Mouse (Mus musculus) heart, embryonic 14.5 days (tissue): ENCODE results near the gene Atg16l2. TPM values are rescaled to one million over a fixed set of nuclear protein-coding genes. Genes with fewer than 3 reads are reported as not detected.

Source experiments
- ATAC-seq: fragments of 200-750 bp; cut with Nextera tagmentation; 2 replicates; pipeline ENCODE4 v1.8.0; 2017; ENCODE audit warnings: low read depth, moderate TSS enrichment; ENCODE audit not compliant: insufficient number of reproducible peaks, insufficient read depth, low FRiP score
- H3K27ac ChIP-seq, 2 experiments: fragments of 200-500 bp in 1 of 2; fragments of 300-500 bp in 1 of 2; sonication (generic) in 1 of 2; replicated peaks in 1 of 2; 2 replicates each; pipeline ENCODE4 v1.5.1; 2012 to 2014; ENCODE audit warnings: low read depth in 2 of 2, low read length in 2 of 2, control low read depth in 1 of 2, mild to moderate bottlenecking in 1 of 2, mixed read lengths in 1 of 2; ENCODE audit not compliant: control insufficient read depth in 1 of 2, insufficient read depth in 1 of 2
- H3K27me3 ChIP-seq: fragments of 300-500 bp; sonication (generic); 2 replicates; pipeline ENCODE4 v1.6.1; 2014; ENCODE audit warnings: mild to moderate bottlenecking, low read length, control low read depth; ENCODE audit not compliant: control insufficient read depth, insufficient read depth
- H3K36me3 ChIP-seq: fragments of 300-500 bp; sonication (generic); 2 replicates; pipeline ENCODE4 v1.6.1; 2014; ENCODE audit warnings: mild to moderate bottlenecking, control low read depth, low read length, mixed read lengths; ENCODE audit not compliant: control insufficient read depth, insufficient read depth
- H3K4me1 ChIP-seq, 2 experiments: fragments of 200-500 bp in 1 of 2; fragments of 300-500 bp in 1 of 2; sonication (generic) in 1 of 2; 2 replicates each; pipeline ENCODE4 v1.6.1; 2012 to 2014; ENCODE audit warnings: low read length in 2 of 2, control low read depth in 1 of 2, mixed read lengths in 1 of 2; ENCODE audit not compliant: control insufficient read depth in 2 of 2, insufficient read depth in 2 of 2
- H3K4me2 ChIP-seq: fragments of 300-500 bp; sonication (generic); 2 replicates; pipeline ENCODE4 v1.6.1; 2014; ENCODE audit warnings: mild to moderate bottlenecking, low read length
- H3K4me3 ChIP-seq, 2 experiments: fragments of 200-500 bp in 1 of 2; fragments of 300-500 bp in 1 of 2; sonication (generic) in 1 of 2; 2 replicates each; pipeline ENCODE4 v1.5.1; 2012 to 2014; ENCODE audit warnings: low read length in 2 of 2, mild to moderate bottlenecking in 2 of 2, control low read depth in 1 of 2, low read depth in 1 of 2, moderate library complexity in 1 of 2; ENCODE audit not compliant: control insufficient read depth in 1 of 2, insufficient read depth in 1 of 2
- H3K9ac ChIP-seq: fragments of 300-500 bp; sonication (generic); 2 replicates; pipeline ENCODE4 v1.6.1; 2014; ENCODE audit warnings: mild to moderate bottlenecking, low read length
- H3K9me3 ChIP-seq: fragments of 300-500 bp; sonication (generic); 2 replicates; pipeline ENCODE4 v1.6.1; 2016; ENCODE audit warnings: low read length, control low read depth; ENCODE audit not compliant: control insufficient read depth
- WGBS: fragments of 180-500 bp; shearing (Covaris S2); extraction: QIAGEN DNeasy Blood & Tissue Kit; methylation state at CpG from one replicate; pipeline ENCODE4 v1.1.7; 2014; 5-methylcytosine and 5-hydroxymethylcytosine counted together
- polyA plus RNA-seq: library from polyadenylated mRNA; unstranded; fragments of >200 nt; fragmentation: Nextera tagmentation; extraction: Ambion mirVana; gene quantifications from 2 replicates; pipeline ENCODE4 v1.2.1, GENCODE M21; 2014

The Atg16l2 gene
- polyA plus RNA-seq, 1 experiment from 2014 or later: 21.3 TPM

DNA sequence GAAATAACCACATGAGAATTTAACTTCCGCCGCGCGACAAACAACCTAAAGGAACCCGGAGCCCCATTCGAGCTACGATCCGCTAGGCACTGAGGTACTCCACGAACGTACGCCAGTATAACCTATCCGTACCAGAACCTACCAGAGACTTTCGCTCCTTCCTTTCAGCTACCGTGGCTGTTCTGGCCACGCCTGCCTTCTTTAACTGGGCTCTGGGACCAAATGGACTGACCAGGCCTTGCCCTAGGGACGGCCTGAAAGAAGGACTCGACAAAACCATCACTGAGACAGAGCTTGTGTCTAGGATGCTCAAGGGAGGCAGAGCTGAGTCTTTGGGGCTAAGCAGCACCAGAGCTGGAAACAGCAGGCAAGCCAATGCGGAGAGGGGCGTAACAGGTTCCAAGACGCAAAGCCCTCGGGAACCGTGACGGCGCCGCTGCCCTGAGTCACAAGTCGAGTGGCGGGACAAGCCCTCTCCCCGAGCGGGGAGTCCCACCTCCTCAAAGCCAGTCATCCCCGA, 630 bp downstream of the Atg16l2 start:
- Histone ChIP-seq H3K27ac (peak overlapping the region; percentile 62 to 88), H3K9me3 (no peaks in the 10 kb centered on the region), H3K4me3 (peak overlapping the region; percentile 58 to 76), H3K4me2 (peak overlapping the region; percentile 75), H3K9ac (peak overlapping the region; percentile 80), H3K36me3 (0 out of 2 replicates have a peak, but pooled peaks cover 4% of the 10 kb centered on the region), H3K4me1 (peaks cover 12 to 13% of the 10 kb centered on the region in 2 experiments), H3K27me3 (no peaks in the 10 kb centered on the region)
- WGBS: under 1% methylated on average over 30 of the region's 30 CpGs
- peak; percentile 29 for ATAC-seq

DNA sequence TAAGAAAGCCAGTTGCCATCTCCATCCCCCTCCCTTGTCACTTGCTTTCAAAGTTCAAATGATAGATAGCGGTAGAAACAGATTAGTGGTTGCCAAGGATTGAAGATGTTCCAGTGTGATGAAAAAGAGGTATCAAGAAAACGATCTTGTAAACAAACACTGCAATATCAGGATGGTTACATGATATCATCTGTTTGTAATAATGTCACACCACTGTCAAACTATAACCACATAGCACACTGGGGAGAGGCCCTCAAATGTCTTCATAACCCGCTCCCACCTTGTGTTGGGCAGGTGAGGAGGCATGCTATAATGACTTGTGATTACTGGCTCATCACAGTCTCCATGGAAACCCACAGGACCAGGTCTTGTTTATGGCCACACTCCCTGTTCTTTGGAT, 3.7 kb downstream of the Atg16l2 start:
- no peak overlapping the region for H3K27ac ChIP-seq
- ATAC-seq: no peak

DNA sequence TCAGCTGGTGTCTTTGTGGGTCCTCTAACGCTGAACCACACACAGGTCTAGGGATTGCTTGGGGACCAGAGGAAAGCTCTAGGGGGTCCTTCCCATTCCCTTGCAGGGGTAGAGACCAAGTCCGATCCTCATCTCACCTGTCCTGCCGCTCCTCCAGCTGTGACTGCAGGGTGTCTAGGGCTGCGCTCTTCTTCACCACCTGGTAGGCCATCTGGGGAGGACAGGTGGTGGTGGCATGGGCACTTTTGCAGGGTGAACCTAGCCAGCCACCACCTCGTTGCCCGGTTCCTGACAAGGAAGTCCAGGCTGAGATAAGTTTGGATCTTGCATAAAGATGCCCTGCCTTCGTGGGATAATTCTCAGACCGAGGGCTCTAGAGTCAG, 5.0 kb downstream of the Atg16l2 start:
- no peak for ATAC-seq
- peaks cover 11 to 16% of the 10 kb centered on the region in 2 experiments for H3K4me1 ChIP-seq
- no peaks in the 10 kb centered on the region for H3K27me3 ChIP-seq
- no peaks in the 10 kb centered on the region for H3K9me3 ChIP-seq
- H3K27ac ChIP-seq: no peak overlapping the region
- 33% methylated on average over 8 of the region's 8 CpGs for WGBS
- peaks cover 37% of the 10 kb centered on the region for H3K36me3 ChIP-seq
- peak overlapping the region; percentile 64 for H3K4me2 ChIP-seq
- peak overlapping the region; percentile 13 to 22; a peak in 3 of 4 replicates for H3K4me3 ChIP-seq
- peak overlapping the region; percentile 60 for H3K9ac ChIP-seq

More for the DNA sequence above, 3.7 kb downstream of the Atg16l2 start:
- no peak overlapping the region for H3K4me3 ChIP-seq
- H3K9me3 ChIP-seq: no peaks in the 10 kb centered on the region
- H3K4me1 ChIP-seq: peaks cover 15 to 16% of the 10 kb centered on the region in 2 experiments
- 79% methylated on average over 3 of the region's 3 CpGs for WGBS
- H3K36me3 ChIP-seq: peaks cover 27% of the 10 kb centered on the region
- H3K4me2 ChIP-seq: no peak overlapping the region
- no peaks in the 10 kb centered on the region for H3K27me3 ChIP-seq
- no peak overlapping the region for H3K9ac ChIP-seq

DNA sequence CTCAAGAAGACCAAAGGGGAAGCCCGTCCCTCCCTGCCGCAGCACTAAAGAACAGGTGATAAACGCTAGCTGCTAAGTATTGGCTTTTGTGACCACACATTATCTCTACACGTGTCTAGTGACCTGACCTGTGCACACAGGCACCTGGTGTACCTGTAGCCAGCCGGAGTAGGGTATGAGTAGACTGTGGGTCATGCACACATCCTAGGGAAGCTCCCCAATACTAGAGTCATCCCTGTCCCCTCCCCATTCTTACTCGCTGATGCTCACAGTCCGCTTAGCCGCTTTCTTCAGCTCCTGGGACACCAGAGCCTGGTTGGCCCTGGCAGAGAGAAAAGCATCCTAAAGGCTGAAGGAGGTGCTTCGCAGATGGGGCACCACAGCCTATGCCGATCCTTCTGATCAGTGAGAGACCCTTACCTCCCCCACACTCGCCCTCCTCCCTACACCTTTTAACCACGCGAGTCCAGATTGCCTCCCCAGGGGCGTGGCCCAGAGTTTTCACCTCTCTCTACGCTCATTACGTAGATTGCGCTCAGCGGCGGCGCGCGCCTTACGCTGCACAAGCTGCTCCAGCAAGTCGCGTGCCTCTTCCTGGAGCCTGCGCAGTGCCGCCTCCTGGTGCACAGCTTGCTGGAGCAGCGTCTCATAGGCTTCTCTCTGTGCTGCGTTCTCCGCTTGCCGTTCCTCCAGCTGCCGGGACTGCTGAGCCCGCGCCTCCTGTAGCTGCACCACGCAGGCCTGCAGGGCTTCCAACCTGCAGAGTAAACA, 5.6 kb downstream of the Atg16l2 start:
- Histone ChIP-seq H3K4me2 (peak overlapping the region; percentile 64), H3K27me3 (no peaks in the 10 kb centered on the region), H3K4me3 (peak overlapping the region; percentile 19 to 22), H3K36me3 (peaks cover 42% of the 10 kb centered on the region), H3K4me1 (peaks cover 11 to 16% of the 10 kb centered on the region in 2 experiments), H3K27ac (no peak overlapping the region), H3K9ac (peak overlapping the region; percentile 60), H3K9me3 (no peaks in the 10 kb centered on the region)
- ATAC-seq: peak; percentile 57
- 12% methylated on average over 35 of the region's 35 CpGs for WGBS

DNA sequence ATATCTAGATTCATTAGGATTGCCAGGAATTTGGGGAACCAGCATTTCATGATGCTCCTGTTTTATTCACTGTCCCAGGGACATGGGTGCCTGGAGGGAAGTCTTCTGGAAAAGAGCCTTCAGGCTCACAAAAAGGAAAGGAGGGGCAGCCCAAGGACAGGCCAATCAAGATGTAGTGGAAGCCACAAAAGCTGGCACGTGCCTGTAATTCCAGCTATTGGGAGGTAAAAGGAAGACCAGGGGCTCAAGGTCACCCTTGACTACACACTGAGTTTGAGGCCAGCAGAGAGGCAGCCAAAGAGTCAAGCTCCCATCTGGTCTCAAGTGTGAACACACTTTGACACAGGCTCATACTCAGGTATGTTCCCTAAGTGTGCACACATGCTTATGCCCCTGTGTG, 6.6 kb downstream of the Atg16l2 start:
- Histone ChIP-seq H3K4me2 (no peak overlapping the region), H3K36me3 (peaks cover 52% of the 10 kb centered on the region), H3K4me3 (no peak overlapping the region), H3K4me1 (peaks cover 8 to 9% of the 10 kb centered on the region in 2 experiments; a peak in 2 of 4 replicates), H3K27ac (no peak overlapping the region), H3K9me3 (no peaks in the 10 kb centered on the region), H3K27me3 (no peaks in the 10 kb centered on the region), H3K9ac (no peak overlapping the region)
- no peak for ATAC-seq
- 35% methylated on average over 1 of the region's 1 CpGs for WGBS

DNA sequence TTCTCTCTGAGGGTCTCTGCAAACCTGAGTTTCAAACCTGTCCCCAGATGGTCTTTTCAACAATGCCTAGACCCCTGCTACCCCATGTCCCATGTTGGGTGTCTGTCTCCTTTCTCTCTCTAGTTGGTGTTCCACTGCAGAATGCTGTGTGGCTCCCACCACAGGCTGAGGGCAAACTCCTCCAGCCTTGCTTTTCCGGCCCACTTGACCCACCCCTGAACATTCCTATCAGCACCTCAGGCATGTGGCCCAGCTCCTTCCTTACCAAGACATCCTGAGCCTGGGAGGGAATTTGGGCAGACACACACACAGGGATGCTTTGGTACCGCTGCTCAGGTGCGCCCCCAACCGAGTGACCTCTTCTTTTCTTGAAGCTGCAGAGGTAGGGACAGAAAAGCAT, 8.4 kb downstream of the Atg16l2 start:
- 40% methylated on average over 4 of the region's 4 CpGs for WGBS
- ATAC-seq: no peak
- no peaks in the 10 kb centered on the region for H3K9me3 ChIP-seq
- H3K4me3 ChIP-seq: no peak overlapping the region
- H3K27ac ChIP-seq: no peak overlapping the region
- peaks cover 8 to 9% of the 10 kb centered on the region in 2 experiments; a peak in 2 of 4 replicates for H3K4me1 ChIP-seq
- H3K9ac ChIP-seq: no peak overlapping the region
- no peaks in the 10 kb centered on the region for H3K27me3 ChIP-seq
- no peak overlapping the region for H3K4me2 ChIP-seq
- H3K36me3 ChIP-seq: peaks cover 69% of the 10 kb centered on the region

DNA sequence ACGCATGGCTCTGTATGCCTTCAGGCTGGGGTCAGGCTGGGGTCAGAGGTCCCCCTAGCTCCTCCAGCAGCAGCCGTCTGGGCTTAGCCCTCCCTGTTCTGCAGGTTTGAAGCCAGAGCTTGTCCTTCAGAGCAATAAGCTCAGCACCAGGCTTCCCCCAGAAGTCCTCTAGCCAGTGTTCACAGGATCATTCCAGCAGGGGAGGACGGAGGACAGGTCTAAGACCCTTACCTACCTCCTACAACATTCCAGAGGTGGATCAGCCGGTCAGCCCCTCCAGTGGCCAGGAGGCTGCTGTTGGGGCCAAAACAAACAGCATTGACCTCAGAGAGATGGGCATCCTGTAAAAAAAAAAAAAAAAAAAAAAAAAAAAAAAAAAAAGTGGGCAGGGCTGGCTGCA, 8.9 kb downstream of the Atg16l2 start:
- no peaks in the 10 kb centered on the region for H3K27me3 ChIP-seq
- WGBS: 58% methylated on average over 4 of the region's 4 CpGs
- no peak overlapping the region for H3K4me2 ChIP-seq
- no peak for ATAC-seq
- H3K9me3 ChIP-seq: no peaks in the 10 kb centered on the region
- H3K9ac ChIP-seq: no peak overlapping the region
- peaks cover 8 to 9% of the 10 kb centered on the region in 2 experiments; a peak in 2 of 4 replicates for H3K4me1 ChIP-seq
- H3K27ac ChIP-seq: no peak overlapping the region
- H3K36me3 ChIP-seq: peaks cover 71% of the 10 kb centered on the region
- no peak overlapping the region for H3K4me3 ChIP-seq
